Mouse (Mus musculus) midbrain, postnatal 0 days (tissue): ENCODE measurements around the gene Emilin3. TPM values are rescaled to one million over a fixed set of nuclear protein-coding genes. Genes with fewer than 3 reads are reported as not detected.

Experiments
- ATAC-seq: fragments of 200-750 bp; cut with Nextera tagmentation; 2 replicates; pipeline ENCODE4 v1.8.0; 2017; ENCODE audit warnings: moderate number of reproducible peaks, mild to moderate bottlenecking, moderate TSS enrichment, moderate library complexity; ENCODE audit not compliant: low FRiP score
- DNase-seq: peaks from one replicate; pipeline ENCODE4 v3.0.0-alpha.2; 2015; ENCODE audit warnings: low spot score
- H3K27ac ChIP-seq: fragments of 300-500 bp; sonication (generic); 2 replicates; pipeline ENCODE4 v1.5.1; 2014; ENCODE audit warnings: low read depth, mild to moderate bottlenecking, low read length, mixed read lengths
- H3K27me3 ChIP-seq: fragments of 300-500 bp; sonication (generic); 2 replicates; pipeline ENCODE4 v1.6.1; 2014; ENCODE audit warnings: low read length, control low read depth, mixed read lengths; ENCODE audit not compliant: insufficient read depth
- H3K36me3 ChIP-seq: fragments of 300-500 bp; sonication (generic); 2 replicates; pipeline ENCODE4 v1.6.1; 2014; ENCODE audit warnings: low read length, control low read depth, mixed read lengths; ENCODE audit not compliant: insufficient read depth
- H3K4me1 ChIP-seq: fragments of 300-500 bp; sonication (generic); 2 replicates; pipeline ENCODE4 v1.6.1; 2014; ENCODE audit warnings: mild to moderate bottlenecking, control low read depth, antibody characterized with exemption, low read length, mixed read lengths; ENCODE audit not compliant: insufficient read depth
- H3K4me2 ChIP-seq: fragments of 300-500 bp; sonication (generic); 2 replicates; pipeline ENCODE4 v1.6.1; 2014; ENCODE audit warnings: low read depth, mild to moderate bottlenecking, low read length, mixed read lengths; ENCODE audit not compliant: poor library complexity, severe bottlenecking
- H3K4me3 ChIP-seq: fragments of 300-500 bp; sonication (generic); 2 replicates; pipeline ENCODE4 v1.5.1; 2014; ENCODE audit warnings: low read depth, mild to moderate bottlenecking, low read length, moderate library complexity
- H3K9ac ChIP-seq: fragments of 300-500 bp; sonication (generic); replicated peaks from 2 replicates; pipeline ENCODE4 v1.6.1; 2014; ENCODE audit warnings: mild to moderate bottlenecking, low read length, moderate library complexity, mixed read lengths; ENCODE audit not compliant: poor library complexity, severe bottlenecking
- H3K9me3 ChIP-seq: fragments of 300-500 bp; sonication (generic); 2 replicates; pipeline ENCODE4 v1.6.1; 2016; ENCODE audit warnings: low read length, control low read depth
- CTCF ChIP-seq: IDR thresholded peaks from 2 replicates; pipeline ENCODE4 v1.5.1; 2016; ENCODE audit warnings: antibody characterized with exemption, mild to moderate bottlenecking
- WGBS: fragments of 180-500 bp; shearing (Covaris S2); extraction: QIAGEN DNeasy Blood & Tissue Kit; methylation state at CpG from one replicate; pipeline ENCODE4 v1.1.7; 2014; 5-methylcytosine and 5-hydroxymethylcytosine counted together
- polyA plus RNA-seq: library from polyadenylated mRNA; unstranded; fragments of >200 nt; fragmentation: Nextera tagmentation; extraction: Ambion mirVana; gene quantifications from 2 replicates; pipeline ENCODE4 v1.2.1, GENCODE M21; 2015
- total RNA-seq: library from RNA; depleted of rRNA; stranded (reverse); fragments of >200 nt; gene quantifications from 2 replicates; pipeline ENCODE4 v1.2.3, GENCODE M21; 2014

Emilin3 gene
- total and polyA plus RNA-seq, 2 experiments from 2014 or later, result 0.51 to 0.55 TPM

DNA sequence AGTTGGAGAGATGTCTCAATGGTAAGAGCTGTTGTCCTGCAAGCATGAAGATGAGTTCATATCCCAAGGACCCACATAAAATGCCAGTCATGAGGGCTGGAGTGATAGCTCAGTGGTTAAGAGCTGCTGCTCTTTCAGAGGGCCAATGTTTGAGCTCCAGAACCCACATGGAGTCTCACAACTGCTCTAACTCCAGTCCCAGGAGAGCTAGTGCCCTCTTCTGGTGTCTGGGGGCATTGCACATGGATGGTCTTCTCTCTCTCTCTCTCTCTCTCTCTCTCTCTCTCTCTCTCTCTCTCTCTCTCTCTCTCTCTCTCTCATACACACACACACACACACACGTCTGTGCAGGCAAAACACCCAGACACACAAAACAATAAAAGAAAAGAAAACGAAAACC is 27.3 kb downstream of the Emilin3 start:
- DNase-seq, result peak; percentile 34
- 34% methylated on average over 2 of the region's 2 CpGs for WGBS
- no peak for ATAC-seq

GRCm38 (mm10) chr2:160883912-160884311 is 28.2 kb downstream of the Emilin3 start:
- Histone ChIP-seq H3K4me2 (no peak overlapping the region), H3K36me3 (no peaks in the 10 kb centered on the region), H3K9ac (no peak overlapping the region), H3K4me1 (no peaks in the 10 kb centered on the region), H3K9me3 (no peaks in the 10 kb centered on the region), H3K27ac (no peak overlapping the region), H3K27me3 (no peaks in the 10 kb centered on the region), H3K4me3 (no peak overlapping the region)
- no peak for ATAC-seq
- 74% methylated on average over 4 of the region's 4 CpGs for WGBS
- no peak for DNase-seq
- no peak for TF ChIP-seq CTCF

More for the DNA sequence above, 27.3 kb downstream of the Emilin3 start:
- no peaks in the 10 kb centered on the region for H3K4me1 ChIP-seq
- peak; percentile 74 for TF ChIP-seq CTCF
- H3K36me3 ChIP-seq, result no peaks in the 10 kb centered on the region
- H3K9ac ChIP-seq, result no peak overlapping the region
- H3K4me2 ChIP-seq, result no peak overlapping the region
- H3K4me3 ChIP-seq, result no peak overlapping the region
- no peaks in the 10 kb centered on the region for H3K27me3 ChIP-seq
- H3K27ac ChIP-seq, result no peak overlapping the region
- H3K9me3 ChIP-seq, result no peaks in the 10 kb centered on the region

DNA sequence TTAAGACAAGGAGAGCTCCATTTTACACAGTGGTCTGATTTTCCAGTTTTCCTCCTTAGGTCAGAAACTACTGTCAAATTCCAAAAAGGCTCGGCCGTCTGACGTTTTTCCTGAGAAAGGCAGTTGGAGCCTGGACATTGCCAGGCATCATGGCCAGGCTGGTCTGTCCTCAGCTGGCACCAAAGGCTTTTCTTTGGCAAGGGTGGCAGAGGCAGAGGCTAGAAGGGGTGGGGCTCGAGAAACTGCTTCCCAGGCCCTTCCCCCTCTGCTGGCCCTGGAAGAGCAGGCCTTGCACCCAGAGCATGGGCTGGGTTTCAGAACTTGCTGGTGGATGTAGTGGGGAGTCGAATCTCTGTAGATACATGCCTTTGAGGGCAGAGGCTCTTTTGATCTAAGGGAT is 29.7 kb downstream of the Emilin3 start:
- H3K4me2 ChIP-seq, result no peak overlapping the region
- no peak overlapping the region for H3K4me3 ChIP-seq
- H3K27ac ChIP-seq, result no peak overlapping the region
- ATAC-seq (no peak), DNase-seq (peak; percentile 12)
- H3K9ac ChIP-seq, result no peak overlapping the region
- no peak for TF ChIP-seq CTCF
- WGBS, result 66% methylated on average over 5 of the region's 5 CpGs
- no peaks in the 10 kb centered on the region for H3K9me3 ChIP-seq
- no peaks in the 10 kb centered on the region for H3K4me1 ChIP-seq
- H3K36me3 ChIP-seq, result no peaks in the 10 kb centered on the region
- H3K27me3 ChIP-seq, result no peaks in the 10 kb centered on the region

DNA sequence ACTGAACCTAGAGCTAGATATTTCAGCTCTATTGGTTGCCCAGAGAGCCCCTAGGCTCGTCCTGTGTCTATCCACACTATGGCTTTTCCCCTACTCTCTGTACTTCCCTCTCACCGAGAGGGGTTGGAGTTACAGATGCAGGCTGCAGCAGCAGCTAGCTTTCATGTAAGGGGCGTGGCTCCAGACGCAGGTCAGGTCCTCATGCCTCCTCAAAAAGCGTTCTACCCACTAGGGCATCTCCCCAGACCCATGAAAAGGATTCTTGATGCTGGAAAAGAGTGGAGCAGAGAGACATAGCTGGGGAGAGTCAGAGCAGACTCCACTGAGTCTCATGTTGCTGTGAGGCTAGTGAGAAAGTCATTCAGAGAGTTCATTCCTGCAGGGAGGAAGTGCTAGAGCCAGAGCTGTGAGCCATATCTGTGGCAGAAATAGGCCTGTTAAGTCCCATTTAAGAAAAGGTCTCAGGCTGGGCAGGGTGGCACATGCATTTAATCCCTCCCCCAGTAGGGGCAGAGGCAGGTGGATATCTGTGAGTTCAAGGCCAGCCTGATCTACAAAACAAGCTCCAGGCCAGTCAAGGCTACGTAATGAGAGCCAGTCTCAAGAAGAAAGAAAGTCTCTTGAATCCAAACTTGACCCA is 30.5 kb downstream of the Emilin3 start:
- no peaks in the 10 kb centered on the region for H3K36me3 ChIP-seq
- no peaks in the 10 kb centered on the region for H3K9me3 ChIP-seq
- no peak overlapping the region for H3K9ac ChIP-seq
- DNase-seq (no peak), ATAC-seq (no peak)
- no peaks in the 10 kb centered on the region for H3K27me3 ChIP-seq
- H3K4me1 ChIP-seq, result no peaks in the 10 kb centered on the region
- H3K27ac ChIP-seq, result no peak overlapping the region
- TF ChIP-seq CTCF, result no peak
- H3K4me2 ChIP-seq, result no peak overlapping the region
- H3K4me3 ChIP-seq, result no peak overlapping the region
- WGBS, result 63% methylated on average over 6 of the region's 6 CpGs

- Histone ChIP-seq H3K27me3 (no peaks in the 10 kb centered on the region), H3K4me2 (no peak within 1 kb of the TSS), H3K27ac (no peak within 1 kb of the TSS), H3K4me1 (no peaks in the 10 kb centered on the region), H3K36me3 (no peaks in the 10 kb centered on the region), H3K4me3 (no peak within 1 kb of the TSS), H3K9me3 (no peaks in the 10 kb centered on the region), H3K9ac (no peak within 1 kb of the TSS)
- ATAC-seq (no peak), DNase-seq (peak; percentile 16)
- WGBS, result 64% methylated on average over 13 of the region's 13 CpGs
- TF ChIP-seq CTCF, result no peak
Measured at GRCm38 (mm10) chr2:160880453-160881195, 31.5 kb downstream of the Emilin3 start, which contains the start of gene Lpin3. TSS of gene Lpin3 (plus strand) at chr2:160880670.

GRCm38 (mm10) chr2:160876115-160876514 is 36.0 kb downstream of the Emilin3 start:
- Histone ChIP-seq H3K27me3 (no peaks in the 10 kb centered on the region), H3K9ac (no peak overlapping the region), H3K36me3 (no peaks in the 10 kb centered on the region), H3K4me2 (no peak overlapping the region), H3K4me1 (no peaks in the 10 kb centered on the region), H3K9me3 (no peaks in the 10 kb centered on the region), H3K27ac (no peak overlapping the region), H3K4me3 (no peak overlapping the region)
- WGBS, result 82% methylated on average over 4 of the region's 4 CpGs
- DNase-seq (no peak), ATAC-seq (no peak)
- peak; percentile 46 for TF ChIP-seq CTCF
